8 mouse cellular contexts compared by ENCODE assay signal in the genomic region with DNA sequence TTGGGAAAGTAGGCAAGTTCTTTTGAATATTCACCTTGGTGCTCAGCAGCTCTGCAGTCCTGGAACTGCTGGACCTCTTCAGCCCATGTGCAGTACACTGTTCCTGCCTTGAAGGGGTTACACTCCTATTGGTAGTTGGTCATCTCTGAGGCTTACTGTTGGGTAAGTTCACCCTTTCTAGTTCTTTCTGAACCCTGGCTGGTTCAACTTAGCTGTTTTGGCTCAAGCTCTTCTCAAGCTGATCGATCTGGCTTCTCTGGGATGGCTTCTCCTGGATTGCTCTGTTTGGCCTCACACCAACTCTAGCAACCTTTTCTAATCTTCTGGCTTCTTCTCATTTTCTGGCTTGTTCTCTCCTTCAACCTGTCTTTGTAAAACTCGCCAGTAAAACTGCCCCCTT. TPM values are rescaled to one million over a fixed set of nuclear protein-coding genes. Genes with fewer than 3 reads are reported as not detected.
DNase-seq lines count a peak whose midpoint lies in the region; ATAC-seq lines count a peak whose summit lies in the region.
"Had no signal": no experiment of that assay in that cellular context is flagged by ENCODE, and none has a peak within 500 bp of the region (broad histone marks: within the 10 kb centered on the region; RNA-seq: fewer than 3 reads in every experiment).

No protein-coding gene starts in this region.

- H3K27me3 ChIP-seq in neural tube, embryonic 11.5 days (ENCODE audit: control insufficient read depth, insufficient read depth, low read length) = no peaks in the 10 kb centered on the region
- no peaks in the 10 kb centered on the region for H3K27me3 ChIP-seq in forebrain, embryonic 10.5 days (ENCODE audit: poor library complexity, severe bottlenecking)
- no peaks in the 10 kb centered on the region for H3K27me3 ChIP-seq in limb, embryonic 15.5 days

- peak overlapping the region; percentile 16; the same call in 1 of the 2 replicates for H3K4me3 ChIP-seq in neural tube, embryonic 11.5 days (ENCODE audit: low read depth, low read length)
- H3K4me3 ChIP-seq in forebrain, embryonic 10.5 days = peak overlapping the region; percentile 95
- H3K4me3 ChIP-seq in limb, embryonic 15.5 days = peak overlapping the region; percentile 92

- H3K27ac ChIP-seq in neural tube, embryonic 11.5 days (ENCODE audit: low read depth, low read length) = no peak overlapping the region
- H3K27ac ChIP-seq in forebrain, embryonic 10.5 days = no peak overlapping the region
- H3K27ac ChIP-seq in limb, embryonic 15.5 days = no peak overlapping the region

- H3K4me2 ChIP-seq in neural tube, embryonic 11.5 days (ENCODE audit: low read depth) = peak overlapping the region; percentile 68
- peak overlapping the region; percentile 58 for H3K4me2 ChIP-seq in limb, embryonic 15.5 days

- no peak for ATAC-seq in neural tube, embryonic 11.5 days (ENCODE audit: insufficient read depth, low FRiP score, low TSS enrichment)
- no peak for ATAC-seq in limb, embryonic 15.5 days (ENCODE audit: insufficient number of reproducible peaks, low FRiP score, low TSS enrichment, low read depth)

- H3K9me3 ChIP-seq in neural tube, embryonic 11.5 days (ENCODE audit: control insufficient read depth, low read length) = no peaks in the 10 kb centered on the region
- no peaks in the 10 kb centered on the region for H3K9me3 ChIP-seq in forebrain, embryonic 10.5 days
- no peaks in the 10 kb centered on the region for H3K9me3 ChIP-seq in limb, embryonic 15.5 days

- H3K9ac ChIP-seq in neural tube, embryonic 11.5 days (ENCODE audit: low read length) = no peak overlapping the region; the same call in 1 of the 2 replicates
- no peak overlapping the region for H3K9ac ChIP-seq in limb, embryonic 15.5 days

- no peaks in the 10 kb centered on the region for H3K36me3 ChIP-seq in neural tube, embryonic 11.5 days (ENCODE audit: control insufficient read depth, insufficient read depth, low read length)
- peaks cover 18% of the 10 kb centered on the region for H3K36me3 ChIP-seq in forebrain, embryonic 10.5 days (replicated peaks)
- no peaks in the 10 kb centered on the region for H3K36me3 ChIP-seq in limb, embryonic 15.5 days

- H3K4me1 ChIP-seq in neural tube, embryonic 11.5 days (ENCODE audit: control insufficient read depth, insufficient read depth, low read length) = peaks cover 11% of the 10 kb centered on the region; the same call in 1 of the 2 replicates
- peaks cover 25% of the 10 kb centered on the region for H3K4me1 ChIP-seq in forebrain, embryonic 10.5 days
- peaks cover 12% of the 10 kb centered on the region for H3K4me1 ChIP-seq in limb, embryonic 15.5 days

- no peak for DNase-seq in neural tube, embryonic 11.5 days (ENCODE audit: low spot score)
- DNase-seq in neural tube, embryonic 10.5 days (ENCODE audit: extremely low spot score, low spot score) = no peak
- no peak for DNase-seq in forebrain, embryonic 10.5 days (ENCODE audit: extremely low spot score, low spot score)
- no peak for DNase-seq in T-cell, adult 2 months (ENCODE audit: low spot score)
- no peak for DNase-seq in left cerebral cortex, adult 11 months (ENCODE audit: low spot score)
- DNase-seq in right cerebral cortex, adult 2 months (ENCODE audit: low spot score in 2 of 2) = no peak
- DNase-seq: lung, postnatal 14 days had no signal

- WGBS in neural tube, embryonic 11.5 days = 75% methylated on average over 2 of the region's 2 CpGs
- WGBS in forebrain, embryonic 10.5 days = 70% methylated on average over 2 of the region's 2 CpGs
- WGBS in limb, embryonic 15.5 days = 53% methylated on average over 2 of the region's 2 CpGs

RNA-seq across cellular contexts. Expression of a gene that starts 1.8 kb away (rescaled TPM):
- polyA plus RNA-seq in neural tube, embryonic 11.5 days (2014; fragmentation: Nextera tagmentation; extraction: Ambion mirVana) = 20.1 and 22.3 TPM in 2 replicates
- 14.1 and 15.2 TPM in 2 replicates for polyA plus RNA-seq in forebrain, embryonic 10.5 days (2016; fragmentation: Nextera tagmentation; extraction: Ambion mirVana)
- polyA plus RNA-seq in limb, embryonic 15.5 days (2015; fragmentation: Nextera tagmentation; extraction: Ambion mirVana) = 9.4 and 11.3 TPM in 2 replicates

Comparison
In these comparisons a context has a peak if more than half of its experiments do, and no peak if none do; other contexts are left out.
1. H3K4me3 ChIP-seq: peak in every context shown above with its lines; median percentile 95 in forebrain, embryonic 10.5 days; 92 in limb, embryonic 15.5 days; 16 in neural tube, embryonic 11.5 days.